Mouse (Mus musculus): ENCODE data around the gene Slc17a7.

The Slc17a7 gene

DNA sequence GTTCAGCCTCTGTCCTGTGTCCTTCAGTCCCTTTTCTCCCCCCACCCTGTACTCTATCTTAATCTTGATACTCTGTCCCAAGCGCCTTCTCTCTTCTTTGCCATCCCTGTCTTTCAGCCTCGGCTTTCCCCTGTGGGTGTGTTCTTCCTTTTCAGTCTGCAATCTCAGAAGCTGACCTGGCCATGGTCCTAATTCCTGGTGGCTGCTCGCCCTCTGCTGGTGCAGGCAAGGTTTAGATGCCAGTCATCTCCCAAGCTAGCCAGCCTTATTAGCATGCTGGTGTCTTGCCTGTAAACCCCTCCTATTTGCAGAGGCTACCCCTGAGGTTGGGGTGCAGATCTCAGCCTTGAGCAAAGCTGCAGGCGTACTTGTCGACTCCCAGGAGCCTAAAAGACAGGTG is 34.7 kb downstream of the Slc17a7 start:
- DNase-seq (ENCODE audit: low read depth, low spot score), result peak; percentile 72

DNA sequence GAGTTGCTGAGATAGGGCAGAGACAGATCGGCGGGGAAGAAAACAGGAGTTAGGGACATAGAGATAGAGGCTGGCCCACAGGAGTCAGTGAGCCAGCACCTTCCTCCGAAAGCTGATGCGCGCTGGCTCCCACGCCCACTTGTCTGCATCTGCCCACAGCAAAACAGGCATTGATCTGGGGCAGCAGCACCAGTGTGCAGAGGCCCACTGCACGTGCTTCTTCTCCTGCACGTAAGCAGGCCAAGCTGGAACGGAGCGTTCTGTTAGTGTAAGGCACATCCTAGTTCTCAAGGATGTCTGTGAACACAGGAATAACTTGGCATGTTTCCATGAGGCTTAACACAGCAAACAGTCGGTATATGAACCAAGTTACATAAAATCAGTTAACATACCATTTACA is 35.2 kb downstream of the Slc17a7 start:
- no peak for DNase-seq (ENCODE audit: low read depth, low spot score)

DNA sequence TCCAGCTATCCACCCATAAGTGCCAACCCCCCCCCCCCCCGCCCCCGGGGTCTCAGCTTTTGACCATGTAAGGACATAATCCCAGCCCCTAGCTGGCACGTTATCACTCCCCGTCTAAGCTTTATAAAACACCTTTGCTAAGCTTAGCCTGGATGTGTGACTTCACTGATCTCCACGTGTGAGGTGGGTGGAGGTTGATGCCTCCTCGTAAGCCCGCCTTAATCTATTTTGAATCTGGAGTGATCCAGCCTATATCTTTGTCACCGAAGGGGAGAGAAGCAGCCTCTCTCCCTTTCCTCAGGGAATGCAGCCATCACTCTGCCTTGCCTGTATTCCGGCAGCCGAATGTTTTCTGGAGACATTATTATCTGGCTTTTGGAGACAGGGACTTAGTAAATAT is 38.9 kb downstream of the Slc17a7 start:
- no peak for DNase-seq (ENCODE audit: low read depth, low spot score)

DNA sequence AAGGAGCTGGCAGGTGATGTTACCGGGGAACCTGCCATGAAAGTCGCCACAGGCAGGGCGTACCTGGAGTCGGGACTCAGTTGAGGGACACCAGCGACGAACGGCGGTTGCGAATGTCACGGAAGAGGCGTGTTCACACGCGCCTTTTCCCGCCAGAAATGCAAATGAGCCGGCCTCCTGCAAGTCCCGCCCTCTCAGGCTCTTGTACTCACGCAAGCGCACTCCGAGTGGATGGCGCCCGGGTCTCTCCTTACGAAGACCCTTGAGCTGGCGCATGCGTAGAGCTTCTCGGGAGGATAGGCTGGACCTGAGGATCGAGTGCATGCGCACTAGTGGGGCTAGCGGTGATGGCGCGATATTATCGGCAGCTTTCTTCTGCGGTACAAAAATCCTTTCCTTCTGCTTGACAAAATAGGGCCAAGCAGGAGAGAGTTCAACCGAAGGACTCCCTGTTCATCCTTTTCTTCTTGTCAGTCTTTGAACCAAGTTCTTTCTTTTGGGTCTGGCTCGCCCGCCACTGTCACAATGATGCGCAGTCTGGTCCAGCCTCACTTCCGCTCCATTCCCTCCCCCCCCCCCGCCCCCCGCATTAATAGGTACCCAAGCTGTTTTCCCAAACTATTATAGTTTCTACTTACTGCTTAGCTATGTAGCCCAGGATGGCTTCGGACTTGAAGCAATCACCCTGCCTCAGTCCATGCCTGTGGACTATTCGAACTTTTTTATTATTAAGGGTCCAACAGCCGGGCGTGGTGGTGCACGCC is 40.8 kb downstream of the Slc17a7 start, which contains the start of gene Ccdc155:
Ccdc155 (minus strand) TSS at position 513 of the 764 bp plus-strand sequence.
- DNase-seq (ENCODE audit: low read depth, low spot score), result peak; percentile 97

DNA sequence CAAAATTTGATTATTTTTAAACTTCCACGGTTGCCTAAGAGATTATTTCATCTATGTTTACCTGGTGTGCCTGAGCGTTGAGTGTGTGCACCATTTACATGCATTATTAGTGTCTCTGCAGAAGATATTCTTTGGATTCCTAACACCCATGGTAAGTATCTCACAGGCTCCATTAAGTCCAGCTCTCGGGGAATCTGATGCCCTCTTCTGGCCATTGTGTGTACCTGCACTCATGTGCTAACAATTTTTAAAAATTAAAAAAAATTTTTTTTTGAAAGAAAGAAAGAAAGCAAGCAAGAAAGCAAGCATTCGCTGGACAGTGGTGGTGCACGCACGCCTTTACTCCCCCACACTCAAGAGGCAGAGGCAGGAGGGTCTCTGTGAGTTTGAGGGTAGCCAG is 44.5 kb downstream of the Slc17a7 start:
- DNase-seq (ENCODE audit: low read depth, low spot score), result no peak

DNA sequence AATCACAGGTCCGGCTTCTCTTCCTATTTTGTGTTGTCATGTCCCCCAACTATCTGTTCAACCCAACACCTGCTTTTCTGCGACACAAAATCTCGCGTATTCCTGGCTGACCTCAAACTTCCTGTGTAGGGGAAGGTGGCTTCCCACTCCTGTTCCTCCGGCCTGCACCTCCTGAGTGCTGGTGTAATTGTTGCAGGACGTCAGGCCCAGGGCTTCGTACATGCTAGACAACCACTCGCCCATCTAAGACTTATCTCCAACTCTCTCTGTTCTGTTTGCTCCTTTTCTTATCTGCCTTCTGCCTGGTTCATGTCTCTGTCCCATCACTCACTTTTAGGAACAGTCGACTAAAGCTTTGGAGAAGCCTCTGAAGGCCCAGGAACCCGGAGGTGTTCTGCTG is 47.3 kb downstream of the Slc17a7 start:
- DNase-seq (ENCODE audit: low read depth, low spot score), result peak; percentile 37

DNA sequence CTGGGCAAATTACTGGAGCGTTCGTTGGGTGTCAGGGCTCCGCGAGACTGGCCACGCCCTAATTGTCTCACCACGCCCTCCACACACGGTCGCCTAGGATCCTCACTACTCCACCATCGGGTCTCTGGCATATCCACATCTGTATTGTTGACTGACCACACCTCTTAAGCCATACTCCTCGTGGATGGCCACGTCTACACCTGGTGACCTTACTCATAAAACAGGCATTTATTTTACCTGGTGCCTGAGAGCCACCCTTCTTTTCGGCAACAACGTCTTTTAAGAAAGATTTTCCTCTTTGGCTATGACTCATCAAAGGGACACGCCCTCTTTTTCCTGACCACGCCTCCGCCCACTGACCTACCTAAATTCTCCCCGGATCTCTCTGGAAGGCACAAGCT is 48.1 kb downstream of the Slc17a7 start, which contains the start of gene Dkkl1:
Dkkl1 (minus strand) TSS at position 297 of the 401 bp plus-strand sequence.
- peak; percentile 61 for DNase-seq (ENCODE audit: low read depth, low spot score)

DNA sequence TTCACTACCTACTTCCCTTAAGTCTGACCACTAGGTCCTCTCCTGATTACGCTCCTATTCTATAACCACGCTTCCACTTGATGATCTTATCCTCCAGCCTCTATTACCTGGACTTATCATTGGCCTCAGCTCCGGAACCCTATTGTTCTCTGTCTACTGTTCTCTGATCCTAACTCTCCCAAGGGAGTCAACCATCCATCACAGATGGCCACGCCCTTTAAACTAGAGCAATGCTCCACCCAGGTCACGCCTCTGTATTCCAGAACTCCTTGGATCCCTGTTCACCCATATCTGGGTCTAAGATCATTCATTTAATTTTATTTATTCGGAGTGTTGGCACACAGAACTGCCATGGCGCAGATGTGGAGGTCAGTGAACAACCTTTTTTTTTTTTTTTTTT is 48.6 kb downstream of the Slc17a7 start:
- no peak for DNase-seq (ENCODE audit: low read depth, low spot score)

DNA sequence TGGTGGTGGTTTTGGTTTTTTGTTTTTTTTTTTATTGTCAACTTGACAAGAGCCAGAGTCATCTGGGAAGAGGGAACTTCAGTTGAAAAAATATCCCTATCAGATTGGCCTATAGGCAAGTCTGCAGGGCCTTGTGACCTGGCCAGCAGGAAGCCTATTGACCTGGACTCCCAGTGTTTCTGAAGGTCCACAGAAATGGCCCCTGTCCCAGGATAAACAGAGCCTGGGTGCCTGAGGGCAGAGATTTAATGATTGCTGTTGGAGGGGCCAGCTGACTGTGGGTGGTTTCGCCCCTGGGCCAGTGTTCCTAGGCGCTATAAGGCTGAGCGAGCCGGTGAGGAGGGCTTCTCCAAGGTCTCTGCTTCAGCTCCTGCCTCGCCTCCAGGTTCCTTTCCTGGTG is 50.0 kb downstream of the Slc17a7 start:
- no peak for DNase-seq (ENCODE audit: low read depth, low spot score)

DNA sequence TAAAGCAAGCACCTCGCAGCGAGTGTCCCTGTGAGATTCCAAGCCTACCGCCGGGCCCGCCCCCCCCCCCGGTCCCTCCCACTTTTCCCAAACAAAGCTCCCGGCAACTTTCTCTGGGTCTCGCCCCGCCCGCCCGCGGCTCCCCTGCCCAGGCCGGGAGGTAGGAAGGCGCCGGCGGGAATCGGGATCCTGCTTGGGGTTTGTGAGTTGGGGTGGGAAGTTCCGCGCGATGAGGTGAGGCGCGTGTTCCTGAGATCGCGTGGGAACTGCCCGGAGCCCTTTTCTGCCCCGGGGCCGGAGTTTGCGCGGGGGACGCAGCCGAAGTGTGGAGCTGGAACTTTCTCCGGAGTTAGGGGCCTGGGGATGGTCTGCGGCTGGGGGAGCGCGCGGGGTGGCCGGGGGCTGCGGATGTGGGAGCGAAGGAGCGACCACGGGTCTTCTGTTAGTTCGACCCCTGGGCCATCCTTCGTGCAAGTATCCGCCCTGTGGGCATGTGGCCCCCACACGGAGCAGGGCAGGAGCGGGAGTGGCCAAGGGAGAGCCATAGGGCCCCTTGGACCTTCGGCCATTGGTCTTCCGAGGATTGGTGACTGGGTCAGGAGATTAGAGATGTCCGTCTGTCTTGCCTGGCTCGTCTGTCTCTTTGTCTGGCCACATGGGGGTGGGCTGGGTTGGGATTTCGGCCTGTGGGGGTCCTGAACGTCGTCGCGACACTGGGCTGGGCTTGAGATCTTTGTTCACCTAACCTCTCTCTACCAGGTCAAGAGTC is 52.1 kb downstream of the Slc17a7 start, which contains the start of gene Tead2:
Tead2 (plus strand) TSS at position 81 of the 769 bp plus-strand sequence.
- no peak for DNase-seq (ENCODE audit: low read depth, low spot score)

DNA sequence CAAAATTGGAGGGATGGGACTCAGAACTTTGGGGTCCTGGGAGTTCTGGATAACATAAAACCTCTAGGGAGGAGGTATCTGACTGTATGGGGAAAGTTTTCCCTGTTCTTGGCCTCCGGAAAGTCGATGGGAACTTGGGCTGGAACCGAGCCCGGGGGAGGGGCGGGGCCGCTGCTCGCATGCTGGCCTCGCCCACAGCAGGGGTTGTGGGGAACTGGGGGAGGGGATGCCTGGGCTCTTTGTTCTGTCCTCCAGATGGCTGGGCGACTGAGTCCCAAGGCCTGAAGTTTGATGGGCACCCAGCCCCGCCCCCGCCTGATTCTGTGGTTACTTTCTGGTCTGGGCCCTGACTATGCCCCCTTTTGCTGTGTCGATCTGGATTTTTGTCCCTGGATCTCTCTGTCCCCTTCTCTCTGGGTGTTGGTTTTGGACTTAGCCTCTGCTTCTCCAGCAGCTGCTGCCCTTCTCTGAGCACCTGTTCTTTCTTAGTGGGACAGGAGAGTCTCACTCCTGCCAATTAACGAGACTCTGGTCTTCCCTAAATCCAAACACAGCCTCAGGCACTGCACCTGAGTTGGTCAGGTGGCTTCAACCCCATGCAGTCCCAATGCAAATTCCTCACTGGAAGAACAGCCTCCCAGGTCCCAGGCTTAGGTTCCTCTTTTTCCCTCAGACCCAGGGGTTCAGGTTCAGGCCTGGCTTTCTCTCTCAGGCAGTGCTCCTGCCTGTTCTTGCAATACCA is 52.9 kb downstream of the Slc17a7 start:
- no peak for DNase-seq (ENCODE audit: low read depth, low spot score)

DNA sequence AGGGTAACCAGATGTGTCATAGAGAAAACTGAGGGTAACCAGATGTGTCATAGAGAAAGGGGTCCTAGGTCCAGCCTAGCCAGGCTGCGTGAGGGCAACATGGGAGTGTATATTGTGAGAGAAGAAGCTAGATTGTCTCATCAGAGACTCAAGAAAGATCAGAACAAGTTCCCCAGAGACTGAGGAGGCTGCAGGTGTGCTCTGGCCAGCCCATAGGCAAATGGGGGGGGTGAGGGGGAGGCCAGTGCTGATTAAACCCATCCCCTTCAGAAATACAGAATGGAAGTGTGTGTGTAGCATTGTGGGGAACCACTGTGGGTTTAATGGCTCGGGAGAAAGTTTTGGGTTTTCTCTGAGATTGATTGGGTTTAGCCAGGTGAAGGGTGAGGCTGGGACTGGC is 57.9 kb downstream of the Slc17a7 start:
- DNase-seq (ENCODE audit: low read depth, low spot score), result no peak

DNA sequence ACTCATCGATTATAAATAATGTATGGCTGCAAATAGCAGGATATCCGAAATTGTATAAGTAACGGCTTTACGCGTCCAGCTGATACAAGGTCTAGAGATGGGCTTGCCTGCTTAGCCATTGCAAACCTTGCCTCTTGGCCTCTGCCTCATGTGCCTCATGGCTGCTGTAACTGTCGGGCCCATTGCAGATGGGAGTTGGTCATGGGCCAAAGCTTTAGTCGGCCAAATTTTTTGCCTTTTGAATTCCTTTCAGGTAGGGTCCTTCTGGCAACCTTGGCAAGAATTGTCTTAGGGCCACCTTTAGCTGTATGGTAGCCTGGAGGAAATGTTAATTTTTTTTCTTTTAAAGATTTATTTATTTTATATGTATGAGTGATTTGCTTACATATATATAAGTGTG is 61.1 kb downstream of the Slc17a7 start:
- no peak for DNase-seq (ENCODE audit: low read depth, low spot score)

Data from CD4-positive, CD25-positive, alpha-beta regulatory T cell, adult 2 months (primary cell).